Mouse (Mus musculus): ENCODE results near the gene Vwa5b1.

- TF ChIP-seq CTCF (IDR thresholded peaks at IDR 0.05; ENCODE audit: control insufficient read depth, insufficient read depth, low read length) (no peak), POLR2A (IDR thresholded peaks at IDR 0.05; ENCODE audit: borderline replicate concordance, control insufficient read depth, low read depth, low read length) (no peak)
Observed at GRCm38 (mm10) chr4:138680124-138680523, 44.4 kb upstream of the Vwa5b1 start.
